Mouse (Mus musculus): Measurements from ENCODE around the gene Sycn.

The Sycn gene

DNA sequence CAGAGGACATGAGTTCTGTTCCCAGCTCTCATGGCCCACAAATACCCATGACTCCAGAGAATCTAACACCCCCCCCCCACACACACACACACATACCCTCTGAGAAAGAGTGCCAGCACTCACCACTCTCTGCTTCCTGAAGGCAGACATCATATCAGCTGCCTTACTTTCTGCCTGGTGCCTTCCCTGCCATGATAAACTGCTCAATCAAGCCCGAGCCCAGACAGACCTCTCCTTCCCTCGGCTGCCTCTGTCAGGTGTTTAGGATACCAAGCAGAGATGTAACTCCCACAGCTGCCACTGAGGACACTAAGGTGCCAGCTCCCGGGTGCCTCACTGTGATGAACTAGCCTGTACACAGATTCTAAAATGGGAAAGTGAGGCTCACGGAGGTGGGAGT, 43.8 kb downstream of the Sycn start:
- DNase-seq (ENCODE audit: extremely low spot score, low read depth, low spot score), result no peak

DNA sequence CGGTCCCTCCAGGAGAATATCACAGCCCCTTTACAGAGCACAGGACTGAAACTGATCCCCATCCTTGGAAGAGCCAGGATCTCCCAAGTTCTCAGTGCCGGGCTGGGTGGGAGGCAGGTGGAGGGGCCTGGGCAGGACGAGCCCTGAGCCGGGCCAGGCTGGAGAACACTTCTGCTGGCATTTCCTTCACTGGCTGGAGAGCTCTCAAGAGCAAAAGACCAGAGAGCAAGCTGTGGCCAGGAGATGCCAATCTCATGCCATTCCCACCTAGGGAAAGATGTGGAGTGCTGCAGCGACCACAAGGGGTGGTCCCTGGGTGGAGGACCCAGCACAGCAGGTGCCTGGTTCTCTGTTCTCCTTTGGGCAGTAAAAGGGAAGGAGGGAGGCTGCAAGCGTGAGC, 44.3 kb downstream of the Sycn start:
- DNase-seq (ENCODE audit: extremely low spot score, low read depth, low spot score), result no peak

DNA sequence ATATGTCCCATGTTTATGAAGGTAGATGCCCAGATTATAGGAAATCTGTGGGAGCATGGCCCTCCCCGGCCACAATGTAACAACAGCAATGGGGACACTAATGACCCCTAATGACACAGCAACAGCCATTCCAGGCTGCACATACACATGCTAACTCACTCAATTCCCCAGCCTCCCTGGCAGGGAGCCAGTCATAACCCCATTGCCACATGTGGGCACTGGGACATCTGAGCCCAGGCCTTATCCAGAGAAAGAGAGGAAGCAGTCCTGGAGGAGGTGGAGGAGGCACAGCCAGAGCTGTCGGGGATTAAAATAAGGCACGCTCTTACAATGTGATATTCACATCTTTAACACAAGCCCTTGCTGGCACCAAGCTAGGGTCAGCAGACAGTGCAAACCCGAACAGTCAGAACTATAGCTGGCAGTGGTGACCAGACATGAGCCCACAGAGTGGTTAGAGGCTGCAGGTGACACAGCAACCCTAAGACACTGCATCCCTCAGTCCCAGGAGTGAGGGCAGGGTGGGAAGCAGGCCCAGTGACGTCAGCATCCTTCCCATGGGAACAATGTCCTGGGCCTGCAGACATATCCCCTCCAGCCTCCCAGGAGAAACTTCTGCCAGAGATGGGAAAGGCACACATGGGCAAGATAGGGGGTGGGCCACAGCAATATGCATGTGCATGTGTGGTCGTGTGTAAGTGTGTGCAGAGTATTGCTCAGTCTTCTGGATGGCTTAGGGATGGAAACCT, 46.2 kb downstream of the Sycn start:
- DNase-seq (ENCODE audit: extremely low spot score, low read depth, low spot score), result no peak

DNA sequence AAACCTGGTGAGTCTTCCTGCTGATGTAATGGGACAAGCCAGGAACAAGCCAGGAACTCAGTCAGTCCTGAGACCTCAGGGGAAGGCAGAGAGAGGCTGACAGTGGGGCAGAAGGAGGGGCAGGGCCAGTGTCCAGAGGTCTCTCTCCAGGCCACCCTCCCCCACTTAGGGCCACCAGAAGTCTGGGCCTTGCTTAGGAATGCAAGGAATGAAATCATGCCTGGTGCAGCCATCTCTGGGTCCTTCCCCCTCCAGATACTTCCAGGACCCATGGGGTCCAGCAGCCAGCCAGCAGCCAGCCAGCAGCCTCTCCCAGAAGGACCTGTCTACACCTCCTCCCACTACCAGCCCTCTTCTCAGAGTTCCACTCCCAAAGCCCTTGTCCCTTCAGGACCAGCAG, 47.0 kb downstream of the Sycn start:
- no peak for DNase-seq (ENCODE audit: extremely low spot score, low read depth, low spot score)

Data from hindlimb bud, embryonic 11.5 days (tissue).